Mouse (Mus musculus) liver, embryonic 14.5 days (tissue): Measurements from ENCODE around the gene Atp6v1g1. TPM values are rescaled to one million over a fixed set of nuclear protein-coding genes. Genes with fewer than 3 reads are reported as not detected.

Experiments used
- ATAC-seq: fragments of 200-750 bp; cut with Nextera tagmentation; 2 replicates; pipeline ENCODE4 v1.8.0; 2017; ENCODE audit warnings: moderate number of reproducible peaks, mild to moderate bottlenecking, moderate library complexity; ENCODE audit not compliant: insufficient read depth
- DNase-seq, 3 experiments: peaks; one replicate each; pipeline ENCODE4 v3.0.0-alpha.2; 2012 to 2013; ENCODE audit warnings: low read depth in 3 of 3, low spot score in 3 of 3
- H3K27ac ChIP-seq: fragments of 300-500 bp; sonication (generic); 2 replicates; pipeline ENCODE4 v1.5.1; 2014; ENCODE audit warnings: moderate library complexity, mild to moderate bottlenecking, control low read depth, inconsistent platforms
- H3K27me3 ChIP-seq: fragments of 300-500 bp; sonication (generic); 2 replicates; pipeline ENCODE4 v1.6.1; 2014; ENCODE audit warnings: mild to moderate bottlenecking, low read length, moderate library complexity; ENCODE audit not compliant: control insufficient read depth, insufficient read depth
- H3K36me3 ChIP-seq: fragments of 300-500 bp; sonication (generic); replicated peaks from 2 replicates; pipeline ENCODE4 v1.6.1; 2014; ENCODE audit warnings: low read depth; ENCODE audit not compliant: control insufficient read depth, insufficient read depth
- H3K4me1 ChIP-seq, 2 experiments: fragments of 200-500 bp in 1 of 2; fragments of 300-500 bp in 1 of 2; sonication (generic) in 1 of 2; replicated peaks; 2 replicates each; pipeline ENCODE4 v1.6.1; 2012 to 2014; ENCODE audit warnings: antibody characterized with exemption in 1 of 2, inconsistent platforms in 1 of 2, low read length in 1 of 2; ENCODE audit not compliant: control insufficient read depth in 2 of 2, insufficient read depth in 2 of 2
- H3K4me2 ChIP-seq: fragments of 300-500 bp; sonication (generic); 2 replicates; pipeline ENCODE4 v1.6.1; 2014; ENCODE audit warnings: low read depth, mild to moderate bottlenecking, control low read depth, moderate library complexity
- H3K4me3 ChIP-seq, 2 experiments: fragments of 200-500 bp in 1 of 2; fragments of 300-500 bp in 1 of 2; sonication (generic) in 1 of 2; 2 replicates each; pipeline ENCODE4 v1.5.1; 2012 to 2014; ENCODE audit warnings: low read depth in 2 of 2, low read length in 2 of 2, mild to moderate bottlenecking in 2 of 2, control low read depth in 1 of 2, inconsistent platforms in 1 of 2, moderate library complexity in 1 of 2; ENCODE audit not compliant: insufficient read depth in 1 of 2
- H3K9ac ChIP-seq: fragments of 300-500 bp; sonication (generic); replicated peaks from 2 replicates; pipeline ENCODE4 v1.6.1; 2014; ENCODE audit warnings: mild to moderate bottlenecking, control low read depth, moderate library complexity
- H3K9me3 ChIP-seq: fragments of 300-500 bp; sonication (generic); 2 replicates; pipeline ENCODE4 v1.6.1; 2016; ENCODE audit warnings: low read length, mixed read lengths; ENCODE audit not compliant: control insufficient read depth
- CTCF ChIP-seq: IDR thresholded peaks from 2 replicates; pipeline ENCODE4 v1.5.1; 2016; ENCODE audit warnings: antibody characterized with exemption, low read depth, control low read depth
- EP300 ChIP-seq: IDR thresholded peaks from 2 replicates; pipeline ENCODE4 v1.6.1; 2016; ENCODE audit warnings: antibody characterized with exemption, low read depth
- WGBS: fragments of 180-500 bp; shearing (Covaris S2); extraction: QIAGEN DNeasy Blood & Tissue Kit; methylation state at CpG from one replicate; pipeline ENCODE4 v1.1.7; 2014; ENCODE audit not compliant: insufficient replicate concordance; 5-methylcytosine and 5-hydroxymethylcytosine counted together
- polyA plus RNA-seq, 2 experiments: library from polyadenylated mRNA; depleted of rRNA in 1 of 2; stranded (reverse) in 1 of 2; unstranded in 1 of 2; fragments of >200 nt; fragmentation: Nextera tagmentation in 1 of 2; extraction: Ambion mirVana in 1 of 2; gene quantifications; 2 replicates each; pipeline versions ENCODE4 v1.2.1 to v1.2.3; 2012 to 2014

Atp6v1g1 gene
- polyA plus RNA-seq, 2 experiments = 42.6 to 117 TPM

DNA sequence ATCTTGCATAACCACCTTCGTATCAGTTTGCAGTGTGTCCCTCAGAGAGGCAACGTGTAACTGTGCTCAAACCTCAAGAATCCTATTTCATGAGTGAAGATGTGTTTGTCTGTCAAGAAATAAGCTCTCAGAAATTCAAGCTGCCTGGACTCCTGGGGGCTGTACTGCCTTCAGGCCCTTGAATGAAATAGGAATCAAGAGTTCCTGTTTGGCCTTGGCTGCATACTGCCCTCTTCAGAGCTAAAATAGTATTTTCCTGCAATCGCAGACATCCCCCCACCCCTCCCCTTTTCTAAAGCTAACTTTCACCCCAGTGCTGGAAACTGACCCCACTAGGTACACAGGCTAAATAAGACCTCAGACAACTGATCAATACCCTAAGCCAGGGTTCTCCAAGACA is 46.2 kb upstream of the Atp6v1g1 start:
- no peak; the same call in 1 of the 2 replicates for TF ChIP-seq CTCF
- DNase-seq = no peak
- no peaks in the 10 kb centered on the region for H3K36me3 ChIP-seq
- no peak overlapping the region for H3K4me2 ChIP-seq
- no peak for ATAC-seq
- no peak overlapping the region for H3K4me3 ChIP-seq
- peaks cover 31% of the 10 kb centered on the region for H3K27me3 ChIP-seq
- no peaks in the 10 kb centered on the region for H3K9me3 ChIP-seq
- no peaks in the 10 kb centered on the region; a peak in 1 of 4 replicates for H3K4me1 ChIP-seq
- H3K27ac ChIP-seq = no peak overlapping the region
- 23% methylated on average over 3 of the region's 3 CpGs for WGBS
- no peak overlapping the region for H3K9ac ChIP-seq

DNA sequence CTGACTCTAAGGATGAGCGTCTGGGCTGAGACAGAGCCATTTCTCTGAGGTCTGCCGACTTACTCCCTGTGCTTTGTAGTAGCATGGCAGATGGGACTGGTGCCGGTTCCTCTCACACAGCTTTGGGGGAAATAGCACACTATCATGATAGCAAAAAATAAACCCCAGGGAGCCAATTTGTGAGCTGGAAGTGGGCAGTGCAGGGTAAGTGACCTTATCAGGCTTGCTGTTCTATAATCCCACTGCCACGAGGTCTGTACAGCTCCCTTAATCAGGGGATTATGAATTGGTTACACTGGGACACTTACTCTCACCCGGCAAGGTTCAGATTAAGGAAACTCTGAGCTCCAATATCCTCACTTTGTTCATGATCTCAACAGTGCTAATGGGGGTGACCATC is 43.5 kb upstream of the Atp6v1g1 start:
- Histone ChIP-seq H3K4me3 (no peak overlapping the region), H3K9ac (no peak overlapping the region), H3K27ac (no peak overlapping the region), H3K27me3 (peaks cover 4% of the 10 kb centered on the region), H3K4me2 (no peak overlapping the region), H3K4me1 (no peaks in the 10 kb centered on the region; a peak in 1 of 4 replicates), H3K36me3 (no peaks in the 10 kb centered on the region), H3K9me3 (no peaks in the 10 kb centered on the region)
- no peak for TF ChIP-seq CTCF
- no peak for TF ChIP-seq EP300
- ATAC-seq = no peak
- 54% methylated on average over 5 of the region's 5 CpGs for WGBS
- DNase-seq = no peak

DNA sequence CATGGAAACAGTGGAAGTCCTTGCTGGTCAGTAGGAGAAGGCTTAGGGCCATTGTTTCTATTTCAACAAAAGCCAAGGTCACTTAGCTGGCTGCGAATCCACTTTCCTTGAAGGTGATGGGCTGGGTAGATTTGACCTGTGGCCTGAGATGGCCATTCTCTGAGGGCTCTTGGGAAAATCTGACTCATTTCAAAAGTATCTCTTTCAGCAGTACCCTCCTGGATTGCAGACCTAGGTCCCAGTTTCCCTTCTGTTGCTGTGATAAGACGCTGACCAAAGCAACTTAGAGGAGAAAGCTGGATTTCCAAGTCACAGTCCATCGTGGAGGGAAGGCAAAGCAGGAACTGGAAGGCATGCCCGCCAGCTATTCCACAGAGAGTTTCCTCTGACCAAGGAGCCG is 40.6 kb upstream of the Atp6v1g1 start:
- Histone ChIP-seq H3K27ac (no peak overlapping the region), H3K9me3 (no peaks in the 10 kb centered on the region), H3K9ac (no peak overlapping the region), H3K4me2 (no peak overlapping the region), H3K4me3 (no peak overlapping the region), H3K27me3 (no peaks in the 10 kb centered on the region; the same call in 1 of the 2 replicates), H3K36me3 (no peaks in the 10 kb centered on the region), H3K4me1 (no peaks in the 10 kb centered on the region)
- no peak for DNase-seq
- ATAC-seq = no peak
- WGBS = 42% methylated on average over 5 of the region's 5 CpGs
- no peak for TF ChIP-seq CTCF
- no peak for TF ChIP-seq EP300

DNA sequence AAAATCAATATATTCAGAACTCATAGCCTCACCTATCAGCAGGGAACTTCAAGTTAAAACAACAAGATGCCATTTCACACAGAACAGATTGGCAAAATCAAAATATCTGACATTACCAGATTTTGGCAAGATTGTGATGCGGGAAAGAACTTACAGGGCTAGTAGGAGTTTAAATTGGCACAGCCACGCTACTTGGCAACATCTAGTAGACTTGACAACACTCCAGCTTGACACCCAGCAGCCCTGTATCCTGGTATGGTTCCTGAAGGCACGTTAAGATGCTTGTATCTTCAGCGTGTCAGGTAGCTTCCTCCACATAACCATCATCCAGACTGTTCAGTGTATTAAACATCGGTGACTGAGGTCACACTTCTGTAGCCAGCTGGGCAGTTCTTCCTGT is 37.1 kb upstream of the Atp6v1g1 start:
- Histone ChIP-seq H3K27ac (no peak overlapping the region), H3K9me3 (no peaks in the 10 kb centered on the region), H3K4me2 (no peak overlapping the region), H3K4me3 (no peak overlapping the region), H3K36me3 (no peaks in the 10 kb centered on the region), H3K9ac (no peak overlapping the region), H3K4me1 (no peaks in the 10 kb centered on the region), H3K27me3 (no peaks in the 10 kb centered on the region)
- ATAC-seq (no peak), DNase-seq (no peak)
- 52% methylated on average over 5 of the region's 5 CpGs for WGBS
- TF ChIP-seq CTCF (no peak), EP300 (no peak)

DNA sequence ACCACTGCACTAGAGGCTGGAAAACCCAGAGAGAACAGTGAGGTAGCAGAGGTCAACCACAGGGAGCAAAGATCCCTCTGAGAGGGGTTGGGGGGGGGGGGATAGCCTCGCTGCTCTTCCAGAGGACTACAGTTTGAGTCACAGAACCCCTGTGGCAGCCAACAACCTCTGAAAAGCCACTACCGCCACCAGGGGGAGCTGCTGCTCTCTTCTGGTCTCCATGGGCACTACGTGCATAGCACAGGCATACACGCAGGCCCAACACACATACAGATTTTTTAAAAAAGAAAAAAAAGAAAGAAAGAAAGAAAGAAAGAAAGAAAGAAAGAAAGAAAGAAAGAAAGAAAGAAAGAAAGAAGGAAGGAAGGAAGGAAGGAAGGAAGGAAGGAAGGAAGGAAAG is 36.3 kb upstream of the Atp6v1g1 start:
- ATAC-seq = no peak
- DNase-seq = peak; percentile 20 to 27 (median 24)
- 16% methylated on average over 4 of the region's 4 CpGs for WGBS

More for the DNA sequence above, 36.3 kb upstream of the Atp6v1g1 start:
- Histone ChIP-seq H3K9ac (no peak overlapping the region), H3K36me3 (no peaks in the 10 kb centered on the region), H3K4me2 (no peak overlapping the region), H3K9me3 (no peaks in the 10 kb centered on the region), H3K4me1 (no peaks in the 10 kb centered on the region), H3K27ac (no peak overlapping the region), H3K4me3 (no peak overlapping the region), H3K27me3 (no peaks in the 10 kb centered on the region)
- TF ChIP-seq CTCF (peak; percentile 80), EP300 (no peak)
